Mouse (Mus musculus) kidney, adult 18-20 months (tissue): ENCODE measurements around the gene Psmb3.

Source experiments
- DNase-seq: peaks from one replicate; pipeline ENCODE4 v3.0.0; 2021

Psmb3 gene

GRCm38 (mm10) chr11:97668160-97668559, 35.0 kb upstream of the Psmb3 start:
- no peak for DNase-seq

- no peak for DNase-seq
These were observed 33.9 kb upstream of the Psmb3 start for GRCm38 (mm10) chr11:97669268-97669667.

- peak; percentile 37 for DNase-seq
These were observed 33.4 kb upstream of the Psmb3 start for GRCm38 (mm10) chr11:97669829-97670228.

DNA sequence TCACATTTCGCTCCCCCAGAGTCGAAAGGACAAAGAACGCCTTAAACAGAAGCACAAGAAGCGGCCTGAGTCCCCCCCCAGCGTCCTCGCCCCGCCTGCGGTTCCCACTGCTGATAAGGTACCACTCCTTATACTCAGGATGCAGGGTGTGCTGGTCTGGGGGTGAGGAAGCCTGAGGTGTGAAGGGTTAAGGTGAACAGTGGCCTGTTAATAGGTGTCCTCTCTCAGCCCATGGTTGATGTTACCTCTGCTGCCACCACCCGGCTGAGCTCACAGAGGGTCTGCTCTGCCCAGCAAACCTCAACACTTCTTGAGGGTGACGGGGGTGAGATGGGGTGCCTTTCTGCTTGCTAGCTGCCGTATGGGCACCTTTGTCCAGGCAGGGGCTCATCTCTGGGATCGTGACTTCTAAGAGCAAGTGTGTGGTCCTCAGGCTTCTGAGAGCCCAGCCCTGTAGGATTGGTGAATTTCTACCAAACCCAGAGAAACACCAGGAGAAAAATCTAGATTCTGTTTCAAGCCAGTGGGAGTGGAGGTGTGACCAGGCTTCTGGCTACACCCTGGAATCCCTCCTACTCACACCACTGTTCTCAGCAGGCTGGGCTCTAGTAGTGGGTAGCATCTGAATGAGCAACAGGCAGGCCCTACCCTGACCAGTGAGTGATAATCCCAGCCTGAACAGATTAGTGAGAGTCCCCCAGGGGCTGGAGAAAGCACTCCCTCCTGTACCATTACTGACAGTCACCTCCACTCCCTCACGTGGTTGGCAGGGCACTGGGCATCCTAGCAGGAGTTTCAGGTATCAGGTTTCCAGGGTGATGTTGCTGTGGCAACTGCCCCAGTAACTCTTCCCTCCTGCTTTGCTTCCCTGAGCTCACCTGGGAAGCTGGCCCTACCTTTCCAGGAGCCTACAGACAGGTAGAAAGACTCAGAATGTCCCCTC, 32.7 kb upstream of the Psmb3 start:
- DNase-seq: no peak

- DNase-seq: no peak
These were observed 32.0 kb upstream of the Psmb3 start for GRCm38 (mm10) chr11:97671177-97671527.

GRCm38 (mm10) chr11:97673148-97673547, 30.1 kb upstream of the Psmb3 start:
- no peak for DNase-seq

- no peak for DNase-seq
These were observed 27.0 kb upstream of the Psmb3 start for GRCm38 (mm10) chr11:97676050-97676754.

DNA sequence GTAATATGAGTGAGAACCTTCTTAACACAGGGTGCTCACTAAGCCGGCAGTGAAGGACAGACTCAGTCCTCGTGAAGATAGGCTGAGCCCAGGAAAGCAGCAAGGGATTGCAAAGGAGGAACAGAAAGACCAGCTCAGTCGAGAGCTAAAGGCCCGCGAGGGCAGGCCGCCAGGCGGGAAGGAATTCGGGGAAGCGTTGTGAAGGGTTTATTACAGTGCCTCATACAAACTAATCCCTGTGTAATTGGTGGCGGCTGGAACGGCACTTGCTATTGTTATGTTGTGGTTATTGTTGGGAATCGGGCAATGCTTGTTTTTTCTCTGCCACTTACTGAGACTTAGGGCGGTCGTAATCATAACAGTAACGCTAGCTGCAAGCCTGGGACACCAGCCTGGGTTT, 25.8 kb upstream of the Psmb3 start:
- no peak for DNase-seq

DNA sequence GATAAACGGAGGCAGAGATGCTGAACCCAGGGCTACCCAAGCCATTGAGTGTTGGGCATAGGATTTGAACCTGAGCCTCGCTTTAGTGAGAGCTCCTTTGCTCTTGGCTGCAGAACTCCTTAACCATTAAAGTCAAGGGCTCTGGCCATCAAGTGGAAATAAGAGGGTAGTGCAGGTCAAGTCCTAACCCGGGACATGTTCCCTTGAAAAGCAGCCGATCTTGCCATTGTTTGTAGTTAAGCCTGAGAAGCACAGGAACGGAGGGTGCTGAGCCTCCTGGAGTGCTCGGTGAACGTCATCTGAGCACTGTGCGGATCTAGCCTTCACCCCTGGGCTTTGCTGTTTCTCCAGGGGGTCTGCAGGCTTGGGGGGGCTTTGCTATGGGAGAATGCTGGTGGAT, 25.4 kb upstream of the Psmb3 start:
- no peak for DNase-seq

- DNase-seq: no peak
These were observed 24.9 kb upstream of the Psmb3 start for GRCm38 (mm10) chr11:97678301-97678700.

GRCm38 (mm10) chr11:97680430-97680829, 22.8 kb upstream of the Psmb3 start:
- DNase-seq: no peak

GRCm38 (mm10) chr11:97682504-97683055, 20.6 kb upstream of the Psmb3 start:
- DNase-seq: no peak

DNA sequence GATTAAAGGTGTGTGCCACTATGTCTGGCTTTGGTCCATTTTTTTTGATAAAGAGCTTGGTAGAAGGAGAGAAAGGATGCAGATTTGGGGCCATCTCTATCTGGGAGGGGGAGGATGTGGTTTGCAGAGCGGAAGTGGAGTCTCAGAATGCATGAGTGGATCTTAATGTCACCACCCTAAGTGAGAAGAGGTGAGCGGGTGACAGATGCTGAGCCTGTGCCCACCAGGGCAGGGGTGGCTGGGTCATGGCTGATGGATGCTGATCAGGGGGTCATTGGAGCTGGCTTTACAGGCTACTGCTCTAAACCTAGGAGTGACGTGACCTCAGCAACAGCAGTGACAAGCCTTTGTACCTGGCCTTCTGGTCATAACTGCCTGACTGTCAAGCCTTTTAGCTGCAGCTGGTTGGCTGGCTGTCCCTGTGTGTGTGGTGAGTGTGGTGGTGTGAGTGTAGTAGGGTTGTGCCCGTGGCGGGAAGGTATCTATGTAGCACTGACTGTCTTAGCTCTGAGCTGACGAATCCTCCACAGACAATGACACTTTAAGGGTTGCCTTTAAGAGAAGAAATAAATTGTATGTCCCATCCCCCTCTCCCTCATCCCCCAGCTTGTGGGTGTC, 19.0 kb upstream of the Psmb3 start:
- no peak for DNase-seq

DNA sequence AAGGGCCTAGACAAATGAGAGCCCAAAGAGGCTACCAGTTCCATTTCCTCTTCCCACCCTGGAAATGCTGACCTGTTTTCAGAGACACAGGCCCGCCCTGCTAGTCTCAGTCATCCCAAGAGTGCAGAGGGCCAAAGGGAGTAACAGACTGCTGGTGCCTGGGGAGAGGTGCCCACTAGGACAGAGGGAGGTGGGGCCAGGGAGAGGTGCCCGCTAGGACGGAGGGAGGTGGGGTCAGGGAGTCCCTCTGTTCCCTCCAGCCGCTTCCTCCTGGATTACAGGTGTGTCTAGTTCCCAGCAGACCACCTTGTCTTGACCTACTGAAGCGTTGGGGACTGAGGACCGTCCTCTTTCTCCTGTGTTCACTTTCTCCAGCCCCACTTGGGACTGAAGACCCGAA, 18.4 kb upstream of the Psmb3 start:
- no peak for DNase-seq

DNA sequence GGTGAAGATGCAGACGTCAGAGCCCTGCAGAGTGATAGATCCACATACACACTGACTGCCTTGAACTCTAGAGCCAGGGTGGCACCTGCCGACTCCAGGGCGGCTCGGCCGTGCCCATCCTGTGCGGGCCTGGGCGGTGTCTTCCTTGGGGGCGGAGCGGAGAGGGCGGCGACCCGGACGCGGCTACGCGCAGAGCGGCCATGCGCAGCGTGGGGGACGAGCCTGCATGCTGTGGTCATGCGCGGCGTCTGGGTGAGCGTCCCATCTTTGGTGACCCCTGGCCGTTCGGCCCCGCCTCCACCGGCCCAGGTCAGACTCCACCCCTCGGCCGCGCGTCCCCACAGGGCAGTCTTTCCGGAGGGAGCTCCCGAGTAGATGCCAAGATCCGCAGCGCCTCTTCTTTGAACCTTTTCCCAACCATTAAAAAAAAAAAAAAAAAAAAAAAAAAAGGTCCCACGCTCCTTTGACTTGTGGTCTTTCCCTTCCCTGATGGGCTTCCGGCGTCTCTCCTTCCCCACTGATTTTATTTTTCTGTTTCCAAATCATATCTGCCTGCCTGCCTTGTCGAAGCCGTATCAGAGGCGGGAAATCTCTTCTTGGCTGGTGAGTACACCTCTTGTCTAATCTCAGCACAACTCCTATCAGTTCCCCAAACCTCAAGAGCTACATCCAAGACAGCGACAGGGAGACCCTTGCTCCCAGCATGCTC, 17.4 kb upstream of the Psmb3 start, which contains the start of gene Cisd3:
Gene Cisd3, plus strand, starts transcription at position 214 of the 709 bp plus-strand sequence.
- DNase-seq: peak; percentile 96

DNA sequence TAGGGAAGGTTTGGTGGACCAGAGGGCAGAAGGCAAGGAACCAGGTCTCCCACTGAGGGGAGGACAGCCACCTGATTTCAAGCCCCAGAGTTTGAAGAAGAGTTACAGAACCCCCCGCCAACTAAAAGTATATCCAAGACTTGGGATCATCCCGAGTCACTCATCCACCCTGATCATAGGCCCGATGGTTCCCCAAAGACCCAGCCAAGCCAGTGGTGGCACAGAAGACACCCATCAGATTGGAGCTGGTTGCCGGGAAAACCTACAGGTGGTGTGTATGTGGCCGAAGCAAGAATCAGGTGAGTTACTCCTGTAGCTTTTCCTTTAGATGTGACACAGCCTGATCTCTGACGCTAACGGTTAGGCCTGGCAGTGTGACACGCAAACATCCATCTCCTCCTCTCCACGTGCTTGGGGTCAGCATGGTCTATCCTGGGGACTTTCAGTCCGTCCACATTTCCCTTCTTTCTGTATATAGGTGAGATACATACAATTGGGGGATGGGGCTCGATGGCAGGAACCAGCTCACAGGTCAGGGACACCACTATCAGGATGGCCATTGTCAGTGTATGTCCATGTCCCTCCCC, 16.8 kb upstream of the Psmb3 start:
- DNase-seq: peak; percentile 35

GRCm38 (mm10) chr11:97687061-97687460, 16.1 kb upstream of the Psmb3 start:
- peak; percentile 48 for DNase-seq

GRCm38 (mm10) chr11:97689861-97690260, 13.3 kb upstream of the Psmb3 start:
- peak; percentile 58 for DNase-seq

GRCm38 (mm10) chr11:97694435-97694834, 8.8 kb upstream of the Psmb3 start:
- no peak for DNase-seq

DNA sequence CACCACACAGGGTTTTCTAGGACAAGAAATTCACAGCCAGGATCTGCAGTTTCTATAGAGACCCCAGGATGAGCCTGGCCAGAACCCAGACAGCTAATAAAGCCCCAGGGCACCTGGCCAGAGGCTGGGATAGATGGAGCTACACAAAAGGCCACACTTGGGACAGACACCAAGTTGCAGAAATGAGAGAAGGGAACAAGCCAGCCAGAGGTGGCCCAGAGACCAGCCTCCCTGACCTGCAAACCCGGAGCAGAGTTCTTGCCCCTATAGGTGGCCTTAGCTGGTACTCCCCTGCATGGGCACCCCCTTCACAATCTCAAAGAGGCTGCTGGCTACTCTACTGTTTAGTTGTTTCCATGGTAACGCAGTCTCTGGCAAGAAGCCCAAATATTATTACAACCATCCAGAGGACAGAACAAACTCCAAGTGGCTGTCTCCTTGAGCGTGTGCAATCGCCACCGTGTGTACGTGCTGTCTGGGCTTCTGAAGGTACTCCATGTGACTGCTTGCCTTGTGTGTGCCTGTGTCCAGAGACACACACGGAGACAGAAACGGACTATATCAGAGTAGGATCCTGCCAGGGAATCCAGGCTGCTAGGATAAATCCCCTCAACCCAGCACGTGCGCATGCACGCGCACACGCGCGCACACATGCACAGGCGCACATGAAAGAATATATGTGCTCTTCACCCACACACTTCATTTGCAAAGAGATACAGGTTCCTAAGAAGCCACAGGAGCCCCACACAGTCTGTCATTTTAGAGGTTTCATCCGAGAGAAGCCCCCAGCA, 8.1 kb upstream of the Psmb3 start:
- DNase-seq: no peak

- no peak for DNase-seq
These were observed 7.3 kb upstream of the Psmb3 start for GRCm38 (mm10) chr11:97695712-97696401.
